Mouse (Mus musculus) thymus, postnatal 36 days (tissue): ENCODE measurements around the gene Nfyc.

Experiments used
- DNase-seq, 2 experiments: peaks; one replicate each; pipeline ENCODE4 v3.0.0; 2022; ENCODE audit warnings: mixed read lengths in 2 of 2

Nfyc gene

DNA sequence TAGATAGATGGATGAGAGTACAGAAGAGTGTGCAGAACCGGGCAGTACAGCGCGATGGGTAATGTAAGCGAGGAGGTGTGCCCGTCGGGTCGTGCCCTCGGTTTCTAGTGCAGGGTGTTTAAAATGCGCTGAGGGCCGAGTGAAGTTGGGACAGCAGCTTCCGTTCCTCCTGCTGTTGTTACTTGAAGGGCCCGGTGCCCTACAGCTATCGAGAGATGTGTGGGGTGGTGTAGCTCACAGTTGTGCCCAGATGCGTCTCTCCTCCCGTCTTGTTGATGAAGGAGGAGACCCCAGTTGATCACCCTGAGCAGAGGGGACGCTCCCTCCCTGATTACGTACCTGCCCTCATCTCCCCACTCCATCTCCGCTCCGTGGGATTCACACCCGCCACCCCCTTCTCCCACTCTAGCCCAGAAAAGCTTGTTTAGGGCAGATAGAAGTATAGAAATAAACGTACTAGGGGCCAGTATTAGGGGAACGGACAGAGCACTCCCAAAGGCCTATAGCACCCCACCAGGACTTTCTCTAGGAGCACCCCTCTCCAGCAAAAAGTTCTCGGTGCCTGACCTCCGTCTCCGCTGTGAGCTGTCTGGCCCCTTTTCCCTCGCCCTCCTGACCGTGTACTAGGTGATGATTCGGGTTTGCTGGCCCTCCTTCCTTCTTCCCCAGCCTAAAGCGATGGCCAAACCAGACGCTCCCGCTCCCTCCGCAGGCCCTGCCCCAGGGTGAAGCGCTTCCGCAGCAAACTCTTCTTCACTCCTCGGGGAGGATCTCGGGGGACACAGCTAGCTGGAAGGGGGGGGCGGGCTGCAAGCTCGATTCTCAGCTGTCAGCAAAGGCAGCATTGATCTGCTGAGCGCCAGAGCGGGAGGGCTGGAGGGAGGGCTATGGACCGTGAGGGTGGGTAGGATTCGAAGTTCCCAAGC lies 83.2 kb downstream of the Nfyc start, which contains the start of gene Kcnq4:
Gene Kcnq4, minus strand, starts transcription at position 672 of the 926 bp plus-strand sequence.
- no peak for DNase-seq

- DNase-seq, result no peak
Measured at GRCm38 (mm10) chr4:120747243-120747792, 84.1 kb downstream of the Nfyc start.

GRCm38 (mm10) chr4:120746552-120747150 lies 84.7 kb downstream of the Nfyc start:
- no peak for DNase-seq

- no peak for DNase-seq
Measured at GRCm38 (mm10) chr4:120745731-120746551, 85.4 kb downstream of the Nfyc start.

DNA sequence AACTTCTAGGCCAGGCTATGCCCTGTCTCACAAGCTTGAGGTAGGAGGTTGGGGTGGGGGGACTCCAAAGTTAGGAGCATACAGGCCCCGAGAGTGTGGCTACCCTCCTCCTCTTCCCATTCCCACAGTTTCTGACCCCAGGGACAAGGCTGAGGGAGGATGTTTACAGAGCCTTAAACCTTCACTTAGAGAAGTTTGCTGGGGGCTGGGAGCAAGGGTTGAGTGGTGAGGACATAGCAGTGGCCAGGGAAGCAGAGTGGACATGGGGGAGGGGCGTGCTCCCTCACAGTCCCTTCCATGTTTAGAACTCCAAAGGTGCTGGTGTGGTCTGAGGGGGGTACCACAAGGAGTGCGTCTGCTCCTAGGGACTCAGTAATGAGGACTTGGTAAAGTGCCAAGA lies 87.7 kb downstream of the Nfyc start:
- no peak for DNase-seq

DNA sequence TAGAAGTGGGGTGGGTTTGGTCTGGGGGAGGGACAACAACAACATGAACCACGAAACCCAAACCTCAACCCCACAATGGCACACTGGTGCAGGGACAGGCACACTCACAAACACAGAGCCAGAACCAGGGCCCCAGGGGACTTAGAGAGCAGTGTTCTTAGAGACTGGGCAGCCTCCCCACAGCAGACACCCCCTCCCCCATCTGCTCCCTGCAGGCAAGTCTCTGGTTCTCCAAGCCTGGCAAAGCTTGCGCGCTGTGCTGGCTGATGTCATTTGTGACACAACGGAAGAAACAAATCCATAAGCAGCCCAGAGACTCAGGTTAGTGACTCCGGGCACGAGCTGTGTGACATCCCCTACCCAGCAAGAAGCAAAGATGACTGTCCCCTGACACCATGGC lies 90.1 kb downstream of the Nfyc start:
- no peak for DNase-seq

DNA sequence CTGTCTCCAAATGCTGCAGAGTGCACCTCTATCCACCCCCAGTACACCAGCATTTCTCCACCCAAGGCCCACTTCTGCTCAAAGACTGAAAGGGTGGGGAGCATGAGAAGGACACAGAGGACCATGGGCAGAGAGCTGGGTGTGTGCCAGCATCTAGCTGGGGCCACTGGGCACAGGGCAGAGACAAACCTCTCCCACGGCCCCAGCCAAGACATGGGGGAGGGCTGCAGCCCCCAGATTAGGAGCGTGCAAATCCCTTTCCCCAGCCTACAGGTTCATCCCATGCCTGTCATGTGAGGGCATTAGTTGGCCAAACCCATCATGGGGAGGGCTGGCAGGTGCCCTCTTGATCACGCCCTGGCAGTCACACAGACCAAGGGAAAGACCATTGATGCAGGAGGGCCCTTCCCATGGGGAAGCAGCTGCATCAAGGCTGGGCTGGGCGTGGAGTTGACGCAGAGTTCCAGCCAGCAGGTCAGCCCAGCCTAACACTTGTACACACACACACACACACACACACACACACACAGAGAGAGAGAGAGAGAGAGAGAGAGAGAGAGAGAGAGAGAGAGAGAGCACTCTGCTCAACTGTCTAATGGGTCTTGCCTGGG lies 97.3 kb downstream of the Nfyc start:
- DNase-seq, result no peak

DNA sequence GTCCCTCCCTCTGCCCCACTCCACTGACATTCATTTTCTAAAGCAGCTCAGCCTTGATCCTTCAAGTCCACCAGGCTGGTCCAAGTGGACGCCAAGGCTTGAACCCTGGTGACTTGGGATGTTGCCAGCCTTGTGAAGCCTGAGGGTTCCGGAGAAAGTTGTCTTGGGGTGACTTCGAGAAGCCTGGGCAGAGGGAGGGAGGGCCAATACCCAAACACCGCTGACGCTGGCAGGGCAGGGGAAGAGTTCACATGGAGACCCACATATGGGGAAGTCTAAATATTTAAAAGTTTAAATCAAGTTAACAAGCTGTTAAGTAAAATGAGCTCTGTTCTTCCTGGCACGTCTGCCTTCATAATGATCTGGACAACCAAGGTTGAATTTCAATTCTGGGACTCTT lies 98.6 kb downstream of the Nfyc start:
- DNase-seq, result no peak

GRCm38 (mm10) chr4:120731030-120731644 lies 100.2 kb downstream of the Nfyc start:
- peak; percentile 64 to 70 for DNase-seq

- no peak for DNase-seq
Measured at GRCm38 (mm10) chr4:120730574-120730973, 100.8 kb downstream of the Nfyc start.

DNA sequence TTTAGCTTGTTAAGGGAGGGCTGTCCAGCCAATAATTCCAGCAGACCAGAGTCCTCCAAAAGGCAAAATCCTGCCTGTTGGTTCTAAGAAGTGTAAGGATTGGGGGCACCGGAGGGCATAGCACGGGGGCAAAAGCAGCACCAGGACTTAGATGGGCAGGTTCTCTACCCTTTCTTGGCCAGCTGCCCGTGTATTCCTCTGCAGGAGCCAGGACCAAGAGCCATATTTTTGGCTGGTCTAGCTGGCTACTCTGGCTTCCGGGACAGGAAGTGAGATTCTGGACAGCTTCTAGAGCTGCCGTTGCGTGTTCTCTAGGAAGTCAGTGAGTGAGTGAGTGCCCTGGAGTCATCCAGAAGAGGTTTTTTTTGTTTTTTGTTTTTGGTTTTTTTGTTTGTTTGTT lies 101.2 kb downstream of the Nfyc start:
- no peak for DNase-seq

GRCm38 (mm10) chr4:120729441-120729840 lies 101.9 kb downstream of the Nfyc start:
- DNase-seq, result no peak

GRCm38 (mm10) chr4:120727842-120728241 lies 103.5 kb downstream of the Nfyc start:
- no peak for DNase-seq

GRCm38 (mm10) chr4:120726174-120726573 lies 105.2 kb downstream of the Nfyc start:
- no peak for DNase-seq

GRCm38 (mm10) chr4:120725516-120726090 lies 105.8 kb downstream of the Nfyc start:
- no peak for DNase-seq

GRCm38 (mm10) chr4:120721574-120721973 lies 109.8 kb downstream of the Nfyc start:
- no peak for DNase-seq

GRCm38 (mm10) chr4:120719152-120719551 lies 112.2 kb downstream of the Nfyc start:
- DNase-seq, result no peak

- no peak for DNase-seq
Measured at GRCm38 (mm10) chr4:120717591-120717990, 113.8 kb downstream of the Nfyc start.

DNA sequence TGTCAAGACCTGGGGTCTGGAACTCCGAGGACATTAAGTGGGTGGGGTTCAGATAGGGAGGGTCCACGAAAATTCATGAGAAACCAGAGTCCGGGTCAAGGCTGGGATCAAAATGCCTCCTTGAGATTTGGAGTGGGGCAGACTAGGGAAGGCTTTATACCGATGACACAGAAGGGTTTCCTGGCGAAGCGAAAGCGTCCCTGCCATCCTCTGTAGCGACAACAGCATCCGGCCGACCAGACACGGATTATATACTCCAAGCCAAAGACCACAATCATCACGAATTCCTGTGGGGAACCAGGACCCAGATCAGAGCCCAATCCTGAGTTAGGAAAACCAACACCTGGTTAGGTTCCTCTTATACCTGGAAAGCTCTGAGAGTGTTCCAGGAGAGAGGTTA lies 114.6 kb downstream of the Nfyc start:
- no peak for DNase-seq

GRCm38 (mm10) chr4:120716141-120716571 lies 115.2 kb downstream of the Nfyc start:
- peak; percentile 45 to 54 for DNase-seq

DNA sequence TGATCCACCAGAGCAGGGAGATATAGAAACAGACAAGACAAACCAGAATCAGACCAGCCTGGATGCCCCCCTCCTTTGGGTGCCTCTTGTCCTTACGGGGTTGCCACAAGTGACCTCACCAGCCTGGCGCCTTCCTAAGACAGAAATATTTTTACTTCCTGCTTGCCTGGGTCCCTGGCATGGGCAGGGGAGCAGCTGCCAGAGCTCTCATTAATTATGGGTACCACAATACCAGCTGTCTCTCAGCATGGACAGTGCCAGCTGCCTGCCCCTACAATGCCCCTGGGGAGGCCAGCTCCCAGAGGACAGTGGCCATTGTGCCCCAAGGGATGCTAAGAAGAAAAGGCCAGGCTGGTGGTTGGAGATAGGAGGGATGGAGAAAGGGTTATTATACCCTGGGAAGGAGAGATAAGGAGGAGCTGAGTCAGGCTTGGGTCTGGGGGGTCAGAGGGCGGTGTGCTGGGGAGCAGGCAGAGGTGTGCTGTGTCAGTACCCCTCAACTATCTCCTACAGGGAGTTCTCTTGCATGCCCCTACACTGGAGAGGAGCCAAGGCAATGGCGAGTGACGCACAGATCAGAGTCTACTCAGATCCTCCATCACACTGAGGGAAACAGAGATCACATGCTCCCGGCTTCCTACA lies 117.4 kb downstream of the Nfyc start:
- no peak for DNase-seq
